Mouse (Mus musculus) hindbrain, embryonic 10.5 days (tissue): ENCODE results near the gene E2f1. TPM values are rescaled to one million over a fixed set of nuclear protein-coding genes. Genes with fewer than 3 reads are reported as not detected.

Experiments used
- DNase-seq: peaks from one replicate; pipeline ENCODE4 v3.0.0-alpha.2; 2017; ENCODE audit warnings: low spot score
- H3K27ac ChIP-seq: fragments of 300-500 bp; sonication (generic); 2 replicates; pipeline ENCODE4 v1.5.1; 2016; ENCODE audit warnings: mild to moderate bottlenecking, moderate library complexity
- H3K27me3 ChIP-seq: fragments of 300-500 bp; sonication (generic); 2 replicates; pipeline ENCODE4 v1.6.1; 2016; ENCODE audit warnings: mild to moderate bottlenecking; ENCODE audit not compliant: poor library complexity, insufficient read depth, severe bottlenecking
- H3K36me3 ChIP-seq: fragments of 300-500 bp; sonication (generic); 2 replicates; pipeline ENCODE4 v1.6.1; 2016; ENCODE audit warnings: mild to moderate bottlenecking, moderate library complexity
- H3K4me1 ChIP-seq: fragments of 300-500 bp; sonication (generic); replicated peaks from 2 replicates; pipeline ENCODE4 v1.6.1; 2016; ENCODE audit warnings: mild to moderate bottlenecking
- H3K4me3 ChIP-seq: fragments of 300-500 bp; sonication (generic); 2 replicates; pipeline ENCODE4 v1.5.1; 2016; ENCODE audit warnings: mild to moderate bottlenecking, moderate library complexity
- H3K9me3 ChIP-seq: fragments of 300-500 bp; sonication (generic); 2 replicates; pipeline ENCODE4 v1.6.1; 2016; ENCODE audit warnings: mild to moderate bottlenecking, moderate library complexity
- WGBS: fragments of 180-500 bp; shearing (Covaris S2); methylation state at CpG from one replicate; pipeline ENCODE4 v1.1.7; 2016; 5-methylcytosine and 5-hydroxymethylcytosine counted together
- polyA plus RNA-seq: library from polyadenylated mRNA; unstranded; fragments of >200 nt; fragmentation: Nextera tagmentation; extraction: Ambion mirVana; gene quantifications from 2 replicates; pipeline ENCODE4 v1.2.1, GENCODE M21; 2016

Gene E2f1
- polyA plus RNA-seq, 1 experiment from 2014 or later: 41.4 TPM

DNA sequence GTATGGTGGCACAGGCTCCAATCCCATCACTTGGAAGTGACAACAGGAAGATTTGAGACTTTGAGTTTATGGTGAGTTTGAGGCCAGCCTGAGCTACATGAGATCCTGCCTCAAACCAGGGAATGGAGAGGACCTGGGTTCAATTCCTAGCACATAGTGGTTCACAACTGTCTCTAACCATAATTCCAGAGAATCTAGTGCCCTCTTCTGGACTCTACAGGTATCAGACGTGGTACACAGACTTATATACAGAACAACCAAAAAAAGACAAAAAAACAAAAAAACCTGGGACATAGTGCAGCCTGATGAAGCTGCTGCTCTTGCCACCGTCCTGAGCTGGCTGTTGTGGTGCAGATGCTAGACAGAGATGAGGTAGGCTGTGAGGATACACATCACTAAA, 28.1 kb downstream of the E2f1 start:
- no peaks in the 10 kb centered on the region for H3K27me3 ChIP-seq
- H3K36me3 ChIP-seq: peaks cover 41% of the 10 kb centered on the region
- WGBS: 81% methylated on average over 2 of the region's 2 CpGs
- H3K4me1 ChIP-seq: peaks cover 11% of the 10 kb centered on the region
- no peaks in the 10 kb centered on the region for H3K9me3 ChIP-seq
- no peak for DNase-seq
- no peak overlapping the region for H3K27ac ChIP-seq
- no peak overlapping the region for H3K4me3 ChIP-seq

GRCm38 (mm10) chr2:154539720-154540119, 30.0 kb downstream of the E2f1 start:
- Histone ChIP-seq H3K27me3 (no peaks in the 10 kb centered on the region), H3K9me3 (no peaks in the 10 kb centered on the region), H3K4me3 (no peak overlapping the region), H3K4me1 (peaks cover 11% of the 10 kb centered on the region), H3K27ac (no peak overlapping the region), H3K36me3 (peaks cover 50% of the 10 kb centered on the region)
- peak; percentile 34 for DNase-seq
- 79% methylated on average over 3 of the region's 3 CpGs for WGBS

- Histone ChIP-seq H3K9me3 (no peaks in the 10 kb centered on the region), H3K27ac (no peak overlapping the region; the same call in 1 of the 2 replicates), H3K4me1 (peaks cover 11% of the 10 kb centered on the region), H3K4me3 (no peak overlapping the region), H3K36me3 (peaks cover 61% of the 10 kb centered on the region), H3K27me3 (no peaks in the 10 kb centered on the region)
- WGBS: 70% methylated on average over 3 of the region's 3 CpGs
- no peak for DNase-seq
These were observed 31.0 kb downstream of the E2f1 start for GRCm38 (mm10) chr2:154538710-154539109.

GRCm38 (mm10) chr2:154538310-154538709, 31.4 kb downstream of the E2f1 start:
- 77% methylated on average over 2 of the region's 2 CpGs for WGBS
- no peak overlapping the region for H3K27ac ChIP-seq

GRCm38 (mm10) chr2:154534704-154535270, 34.9 kb downstream of the E2f1 start:
- no peak for DNase-seq
- WGBS: 94% methylated on average over 12 of the region's 12 CpGs
- H3K27me3 ChIP-seq: no peaks in the 10 kb centered on the region
- H3K4me1 ChIP-seq: peaks cover 18% of the 10 kb centered on the region
- no peak overlapping the region for H3K27ac ChIP-seq
- peaks cover 92% of the 10 kb centered on the region for H3K36me3 ChIP-seq
- no peak overlapping the region for H3K4me3 ChIP-seq
- no peaks in the 10 kb centered on the region for H3K9me3 ChIP-seq

More at GRCm38 (mm10) chr2:154538310-154538709, 31.4 kb downstream of the E2f1 start:
- Histone ChIP-seq H3K4me1 (peaks cover 11% of the 10 kb centered on the region), H3K36me3 (peaks cover 65% of the 10 kb centered on the region), H3K9me3 (no peaks in the 10 kb centered on the region), H3K27me3 (no peaks in the 10 kb centered on the region), H3K4me3 (no peak overlapping the region)
- no peak for DNase-seq

DNA sequence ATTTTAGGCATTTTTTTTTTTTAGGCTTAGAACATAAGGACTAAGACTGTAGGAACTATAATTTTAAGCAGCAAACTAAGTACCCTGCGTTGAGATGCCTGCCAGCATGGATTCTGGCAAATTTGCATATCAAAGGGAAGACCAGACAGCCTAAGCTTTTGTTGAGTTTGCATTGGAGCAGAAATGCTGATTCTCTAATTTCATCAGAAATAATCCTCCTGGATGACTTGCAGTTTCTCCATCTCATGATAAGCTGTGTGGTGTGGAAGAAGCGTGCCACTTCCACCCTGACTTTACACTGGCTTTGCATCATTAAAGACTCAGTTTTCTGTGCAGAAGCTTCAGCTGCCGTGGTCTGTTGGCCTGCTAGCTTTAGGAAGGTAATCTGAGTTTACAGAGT, 36.8 kb downstream of the E2f1 start:
- no peak for DNase-seq
- Histone ChIP-seq H3K27me3 (no peaks in the 10 kb centered on the region), H3K4me3 (no peak overlapping the region), H3K4me1 (peaks cover 9% of the 10 kb centered on the region), H3K36me3 (peaks cover 96% of the 10 kb centered on the region), H3K27ac (no peak overlapping the region), H3K9me3 (no peaks in the 10 kb centered on the region)
- 58% methylated on average over 3 of the region's 3 CpGs for WGBS

DNA sequence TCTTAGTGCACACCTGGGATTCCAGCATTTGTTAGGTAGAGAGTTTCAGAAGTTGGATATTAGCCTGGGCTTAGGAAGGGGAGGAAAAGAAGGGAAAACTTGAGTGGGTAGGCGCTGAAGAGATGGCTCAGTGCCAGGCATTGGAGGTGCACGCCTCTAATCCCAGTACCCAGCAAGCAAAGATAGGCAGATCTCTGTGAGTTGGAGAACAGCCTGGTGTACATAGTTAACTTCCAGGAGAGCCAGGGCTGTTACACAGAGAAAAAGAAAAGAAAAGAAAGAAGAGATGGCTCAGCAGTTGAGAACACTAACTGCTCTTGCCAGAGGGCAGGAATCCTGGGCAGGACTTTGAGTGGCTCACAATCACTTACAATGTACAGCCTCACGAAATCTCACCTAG, 43.2 kb downstream of the E2f1 start:
- WGBS: 94% methylated on average over 3 of the region's 3 CpGs
- no peak for DNase-seq

GRCm38 (mm10) chr2:154525285-154525684, 44.4 kb downstream of the E2f1 start:
- no peak for DNase-seq

More for the DNA sequence above, 43.2 kb downstream of the E2f1 start:
- Histone ChIP-seq H3K27ac (no peak overlapping the region), H3K27me3 (no peaks in the 10 kb centered on the region), H3K4me3 (no peak overlapping the region), H3K9me3 (no peaks in the 10 kb centered on the region), H3K36me3 (peaks cover 97% of the 10 kb centered on the region), H3K4me1 (no peaks in the 10 kb centered on the region)

DNA sequence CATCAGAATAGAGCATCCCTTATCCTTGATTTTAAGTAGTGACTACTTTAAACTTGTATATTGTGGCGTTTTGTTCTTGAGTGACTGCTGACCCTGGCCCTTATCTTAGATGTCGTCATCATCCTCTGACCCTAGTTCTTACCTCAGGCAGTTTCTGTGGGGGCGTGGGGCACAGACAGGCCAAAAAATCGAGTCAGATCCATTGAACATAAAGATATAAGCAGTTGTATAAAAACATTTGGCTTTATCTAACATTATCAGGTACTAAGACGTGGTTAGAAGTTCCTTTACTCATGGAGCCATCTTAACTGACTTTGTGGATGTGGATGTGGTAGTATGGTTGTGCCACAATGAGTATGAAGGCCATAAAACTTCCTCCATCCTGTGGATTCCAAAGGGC, 47.4 kb downstream of the E2f1 start:
- Histone ChIP-seq H3K4me3 (no peak overlapping the region), H3K27me3 (no peaks in the 10 kb centered on the region), H3K36me3 (peaks cover 98% of the 10 kb centered on the region), H3K4me1 (no peaks in the 10 kb centered on the region), H3K9me3 (no peaks in the 10 kb centered on the region), H3K27ac (no peak overlapping the region)
- no peak for DNase-seq
- 90% methylated on average over 5 of the region's 5 CpGs for WGBS

More at GRCm38 (mm10) chr2:154525285-154525684, 44.4 kb downstream of the E2f1 start:
- H3K4me3 ChIP-seq: no peak overlapping the region
- no peaks in the 10 kb centered on the region for H3K27me3 ChIP-seq
- H3K4me1 ChIP-seq: no peaks in the 10 kb centered on the region
- no peak overlapping the region for H3K27ac ChIP-seq
- H3K9me3 ChIP-seq: no peaks in the 10 kb centered on the region
- H3K36me3 ChIP-seq: peaks cover 95% of the 10 kb centered on the region
- WGBS: 90% methylated on average over 2 of the region's 2 CpGs

GRCm38 (mm10) chr2:154521449-154521848, 48.2 kb downstream of the E2f1 start:
- no peaks in the 10 kb centered on the region for H3K27me3 ChIP-seq
- no peaks in the 10 kb centered on the region for H3K9me3 ChIP-seq
- peaks cover 98% of the 10 kb centered on the region for H3K36me3 ChIP-seq
- DNase-seq: no peak
- no peak overlapping the region for H3K4me3 ChIP-seq
- no peaks in the 10 kb centered on the region for H3K4me1 ChIP-seq
- no peak overlapping the region for H3K27ac ChIP-seq

DNA sequence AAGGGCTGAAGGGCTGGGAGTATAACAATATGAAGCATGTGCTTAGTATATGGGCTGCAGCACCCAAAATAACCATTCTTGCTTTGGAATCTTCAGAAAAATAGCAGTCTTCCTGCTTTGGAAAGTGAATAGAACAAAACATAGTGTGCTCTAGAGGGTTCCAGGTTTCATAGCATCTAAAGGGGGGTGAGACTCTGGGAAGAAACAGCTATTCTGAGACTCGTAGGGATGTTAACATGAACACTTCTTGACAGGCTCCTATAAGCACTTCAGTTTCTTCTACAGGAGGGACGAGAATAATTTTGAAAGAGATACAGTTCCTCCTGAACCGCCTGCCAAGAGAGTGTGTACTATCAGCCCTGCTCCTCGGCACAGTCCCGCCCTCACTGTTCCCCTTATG, 52.3 kb downstream of the E2f1 start:
- Histone ChIP-seq H3K36me3 (peaks cover 91% of the 10 kb centered on the region), H3K27me3 (no peaks in the 10 kb centered on the region), H3K4me3 (no peak overlapping the region), H3K4me1 (no peaks in the 10 kb centered on the region), H3K9me3 (no peaks in the 10 kb centered on the region), H3K27ac (no peak overlapping the region)
- WGBS: 95% methylated on average over 5 of the region's 5 CpGs
- DNase-seq: no peak

GRCm38 (mm10) chr2:154516944-154517343, 52.7 kb downstream of the E2f1 start:
- H3K36me3 ChIP-seq: peaks cover 91% of the 10 kb centered on the region
- no peaks in the 10 kb centered on the region for H3K9me3 ChIP-seq
- H3K4me3 ChIP-seq: no peak overlapping the region
- WGBS: 90% methylated on average over 3 of the region's 3 CpGs
- no peak overlapping the region for H3K27ac ChIP-seq
- no peak for DNase-seq
- no peaks in the 10 kb centered on the region for H3K4me1 ChIP-seq
- no peaks in the 10 kb centered on the region for H3K27me3 ChIP-seq

GRCm38 (mm10) chr2:154510141-154510540, 59.6 kb downstream of the E2f1 start:
- Histone ChIP-seq H3K27ac (no peak overlapping the region), H3K9me3 (no peaks in the 10 kb centered on the region), H3K4me1 (no peaks in the 10 kb centered on the region), H3K4me3 (no peak overlapping the region), H3K27me3 (no peaks in the 10 kb centered on the region), H3K36me3 (peaks cover 90% of the 10 kb centered on the region)
- no peak for DNase-seq
- WGBS: 90% methylated on average over 3 of the region's 3 CpGs
